Mouse (Mus musculus): ENCODE data around the gene Orai3. TPM values are rescaled to one million over a fixed set of nuclear protein-coding genes. Genes with fewer than 3 reads are reported as not detected.

Gene Orai3
- polyA plus RNA-seq, 1 experiment from 2014 or later = 19.2 TPM

- Histone ChIP-seq H3K4me1 (ENCODE audit: insufficient read depth) (peaks cover 12% of the 10 kb centered on the region), H3K27ac (ENCODE audit: low read depth) (no peak overlapping the region), H3K27me3 (ENCODE audit: insufficient read depth, low read length) (no peaks in the 10 kb centered on the region), H3K9me3 (ENCODE audit: low read length) (no peaks in the 10 kb centered on the region), H3K9ac (replicated peaks) (no peak overlapping the region), H3K4me2 (ENCODE audit: low read depth, low read length) (no peak overlapping the region), H3K4me3 (ENCODE audit: low read depth, low read length) (no peak overlapping the region), H3K36me3 (replicated peaks; ENCODE audit: insufficient read depth, low read length) (peaks cover 66% of the 10 kb centered on the region)
- no peak for ATAC-seq
- WGBS (ENCODE audit: insufficient replicate concordance) = 77% methylated on average over 1 of the region's 1 CpGs
- no peak for DNase-seq
- TF ChIP-seq CTCF (IDR thresholded peaks at IDR 0.05; ENCODE audit: low read depth) (no peak), EP300 (IDR thresholded peaks at IDR 0.05; ENCODE audit: low read depth) (no peak)
Measured at GRCm38 (mm10) chr7:127799738-127800137, 30.1 kb downstream of the Orai3 start.

- no peaks in the 10 kb centered on the region for H3K9me3 ChIP-seq (ENCODE audit: low read length)
- DNase-seq (peak; percentile 93), ATAC-seq (peak; percentile 75)
- peaks cover 18% of the 10 kb centered on the region for H3K4me1 ChIP-seq (ENCODE audit: insufficient read depth)
- WGBS (ENCODE audit: insufficient replicate concordance) = 18% methylated on average over 6 of the region's 6 CpGs
- peak within 1 kb of the TSS; percentile 47 for H3K4me3 ChIP-seq (ENCODE audit: low read depth, low read length)
- H3K27me3 ChIP-seq (ENCODE audit: insufficient read depth, low read length) = no peaks in the 10 kb centered on the region
- TF ChIP-seq EP300 (IDR thresholded peaks at IDR 0.05; ENCODE audit: low read depth) = peak; percentile 65; the same call in 1 of the 2 replicates
- peak; percentile 97 for TF ChIP-seq CTCF (IDR thresholded peaks at IDR 0.05; ENCODE audit: low read depth)
- peak within 1 kb of the TSS; percentile 92 for H3K27ac ChIP-seq (ENCODE audit: low read depth)
- H3K4me2 ChIP-seq (ENCODE audit: low read depth, low read length) = peak within 1 kb of the TSS; percentile 69
- peak within 1 kb of the TSS; percentile 72 for H3K9ac ChIP-seq (replicated peaks)
- H3K36me3 ChIP-seq (replicated peaks; ENCODE audit: insufficient read depth, low read length) = peaks cover 58% of the 10 kb centered on the region
Measured at GRCm38 (mm10) chr7:127800435-127801009, 30.9 kb downstream of the Orai3 start, which contains the start of gene Hsd3b7. Gene Hsd3b7, plus strand, starts transcription at chr7:127800604.

- Histone ChIP-seq H3K9ac (replicated peaks) (peak overlapping the region; percentile 72), H3K9me3 (ENCODE audit: low read length) (no peaks in the 10 kb centered on the region), H3K4me3 (ENCODE audit: low read depth, low read length) (peak overlapping the region; percentile 47), H3K27me3 (ENCODE audit: insufficient read depth, low read length) (no peaks in the 10 kb centered on the region), H3K36me3 (replicated peaks; ENCODE audit: insufficient read depth, low read length) (peaks cover 53% of the 10 kb centered on the region), H3K4me1 (ENCODE audit: insufficient read depth) (peaks cover 21% of the 10 kb centered on the region), H3K4me2 (ENCODE audit: low read depth, low read length) (peak overlapping the region; percentile 69), H3K27ac (ENCODE audit: low read depth) (peak overlapping the region; percentile 92)
- TF ChIP-seq EP300 (IDR thresholded peaks at IDR 0.05; ENCODE audit: low read depth) = no peak
- 0 out of 2 replicates have a peak, but pooled peaks have one; percentile 10 for TF ChIP-seq CTCF (IDR thresholded peaks at IDR 0.05; ENCODE audit: low read depth)
- ATAC-seq (peak; percentile 74), DNase-seq (peak; percentile 61)
- WGBS (ENCODE audit: insufficient replicate concordance) = 76% methylated on average over 8 of the region's 8 CpGs
Measured at GRCm38 (mm10) chr7:127801010-127801621, 31.5 kb downstream of the Orai3 start.

- peak overlapping the region; percentile 72 for H3K9ac ChIP-seq (replicated peaks)
- no peaks in the 10 kb centered on the region for H3K27me3 ChIP-seq (ENCODE audit: insufficient read depth, low read length)
- WGBS (ENCODE audit: insufficient replicate concordance) = 91% methylated on average over 17 of the region's 17 CpGs
- H3K4me2 ChIP-seq (ENCODE audit: low read depth, low read length) = peak overlapping the region; percentile 69
- no peaks in the 10 kb centered on the region for H3K9me3 ChIP-seq (ENCODE audit: low read length)
- peaks cover 41% of the 10 kb centered on the region for H3K36me3 ChIP-seq (replicated peaks; ENCODE audit: insufficient read depth, low read length)
- no peak for TF ChIP-seq EP300 (IDR thresholded peaks at IDR 0.05; ENCODE audit: low read depth)
- no peak for TF ChIP-seq CTCF (IDR thresholded peaks at IDR 0.05; ENCODE audit: low read depth)
- ATAC-seq (no peak), DNase-seq (no peak)
- H3K4me3 ChIP-seq (ENCODE audit: low read depth, low read length) = 0 out of 2 replicates have a peak overlapping the region, but pooled peaks have one; percentile 47
- peaks cover 28% of the 10 kb centered on the region for H3K4me1 ChIP-seq (ENCODE audit: insufficient read depth)
- H3K27ac ChIP-seq (ENCODE audit: low read depth) = peak overlapping the region; percentile 92
Measured at GRCm38 (mm10) chr7:127802313-127802712, 32.7 kb downstream of the Orai3 start.

GRCm38 (mm10) chr7:127808821-127809220 lies 39.2 kb downstream of the Orai3 start:
- peaks cover 40% of the 10 kb centered on the region for H3K4me1 ChIP-seq (ENCODE audit: insufficient read depth)
- TF ChIP-seq EP300 (IDR thresholded peaks at IDR 0.05; ENCODE audit: low read depth) (no peak), CTCF (IDR thresholded peaks at IDR 0.05; ENCODE audit: low read depth) (no peak)
- WGBS (ENCODE audit: insufficient replicate concordance) = 43% methylated on average over 5 of the region's 5 CpGs
- H3K36me3 ChIP-seq (replicated peaks; ENCODE audit: insufficient read depth, low read length) = 0 out of 2 replicates have a peak, but pooled peaks cover under 1% of the 10 kb centered on the region
- ATAC-seq (peak; percentile 38; the same call in 1 of the 2 replicates), DNase-seq (no peak)
- H3K4me3 ChIP-seq (ENCODE audit: low read depth, low read length) = no peak overlapping the region
- peak overlapping the region; percentile 83 for H3K27ac ChIP-seq (ENCODE audit: low read depth)
- H3K9ac ChIP-seq (replicated peaks) = no peak overlapping the region
- H3K4me2 ChIP-seq (ENCODE audit: low read depth, low read length) = no peak overlapping the region
- H3K9me3 ChIP-seq (ENCODE audit: low read length) = no peaks in the 10 kb centered on the region
- no peaks in the 10 kb centered on the region for H3K27me3 ChIP-seq (ENCODE audit: insufficient read depth, low read length)

- 89% methylated on average over 1 of the region's 1 CpGs for WGBS (ENCODE audit: insufficient replicate concordance)
- no peak for DNase-seq
- no peaks in the 10 kb centered on the region for H3K27me3 ChIP-seq (ENCODE audit: insufficient read depth, low read length)
- no peaks in the 10 kb centered on the region for H3K9me3 ChIP-seq (ENCODE audit: low read length)
- H3K9ac ChIP-seq (replicated peaks) = no peak overlapping the region
- H3K4me2 ChIP-seq (ENCODE audit: low read depth, low read length) = no peak overlapping the region
- no peak for TF ChIP-seq EP300 (IDR thresholded peaks at IDR 0.05; ENCODE audit: low read depth)
- peaks cover 32% of the 10 kb centered on the region for H3K4me1 ChIP-seq (ENCODE audit: insufficient read depth)
- no peak overlapping the region for H3K4me3 ChIP-seq (ENCODE audit: low read depth, low read length)
- ATAC-seq = no peak
- H3K36me3 ChIP-seq (replicated peaks; ENCODE audit: insufficient read depth, low read length) = no peaks in the 10 kb centered on the region
- H3K27ac ChIP-seq (ENCODE audit: low read depth) = peak overlapping the region; percentile 83
Measured at GRCm38 (mm10) chr7:127809846-127810245, 40.2 kb downstream of the Orai3 start.

Data from liver, postnatal 0 days (tissue).